Mouse (Mus musculus): ENCODE measurements around the gene Wfdc15a. TPM values are rescaled to one million over a fixed set of nuclear protein-coding genes. Genes with fewer than 3 reads are reported as not detected.

Wfdc15a gene
- polyA plus RNA-seq (2012; rRNA removed): not detected in 2 replicates

DNA sequence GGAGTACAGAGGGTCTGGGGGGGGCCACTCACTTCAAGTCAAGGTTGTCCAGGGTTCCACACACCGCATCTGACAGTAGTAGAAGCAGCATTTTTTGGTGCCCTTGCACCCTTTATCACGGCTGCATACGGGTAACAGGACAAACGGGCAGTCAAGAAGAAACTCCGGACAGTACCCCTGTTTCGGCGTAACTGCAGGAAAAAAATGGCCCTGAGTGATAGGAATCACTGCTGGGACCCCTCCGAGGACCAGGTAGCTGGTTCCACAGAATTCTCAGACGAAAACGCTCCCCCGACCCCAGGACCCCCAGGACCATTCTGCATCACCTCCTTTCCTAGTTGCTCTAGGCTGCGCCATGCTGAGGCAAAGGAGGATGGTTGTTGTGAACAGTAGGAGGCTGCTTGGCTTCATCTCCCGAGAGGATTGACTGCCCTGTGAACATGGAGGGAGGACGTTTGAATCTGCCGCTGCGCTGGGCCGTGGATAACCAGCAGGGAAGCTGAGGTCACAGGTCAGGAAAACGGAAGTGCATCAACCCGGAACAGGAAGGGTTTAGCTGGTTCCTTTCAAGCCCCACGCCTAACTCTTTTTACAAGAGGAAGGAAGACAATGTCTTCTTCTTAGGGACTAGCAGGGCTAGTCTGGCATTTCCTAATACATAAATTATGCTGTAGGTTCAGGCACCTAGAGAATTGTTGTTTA, at the start of gene Wfdc15a:
Wfdc15a (minus strand) TSS at position 505 of the 702 bp plus-strand sequence.

DNA sequence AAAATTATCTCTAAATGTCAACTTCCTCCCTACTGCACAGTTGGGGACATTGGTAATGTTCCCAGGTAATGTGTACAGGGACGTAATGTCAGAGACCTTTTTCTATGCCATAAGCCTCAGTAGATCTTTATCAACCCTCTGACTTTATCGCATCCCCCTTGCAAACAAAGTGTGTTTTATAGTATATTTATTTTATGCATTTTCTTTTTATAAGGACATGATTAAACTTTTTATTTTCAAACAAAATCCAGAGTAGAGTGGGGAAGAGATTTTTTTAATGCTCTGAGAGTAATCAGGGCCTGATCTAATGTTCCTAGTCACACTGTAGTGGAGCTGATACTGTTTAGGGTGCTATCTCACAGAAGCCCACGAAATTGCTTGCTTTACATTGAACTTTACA, 38.4 kb upstream of the Wfdc15a start, which contains the start of gene Svs2:
Svs2 (minus strand) TSS at position 101 of the 400 bp plus-strand sequence.

GRCm38 (mm10) chr2:164221522-164221921, 21.6 kb upstream of the Wfdc15a start, which contains the start of gene Wfdc15b:
Gene Wfdc15b (minus strand): TSS chr2:164221660.

GRCm38 (mm10) chr2:164190576-164190975, 9.4 kb downstream of the Wfdc15a start, which contains the start of gene Wfdc12:
Gene Wfdc12 (minus strand): TSS chr2:164190608.

GRCm38 (mm10) chr2:164182692-164183255, 17.2 kb downstream of the Wfdc15a start, which contains the start of gene Wfdc5:
Gene Wfdc5 (minus strand): TSS chr2:164182742.

GRCm38 (mm10) chr2:164170902-164171301, 29.0 kb downstream of the Wfdc15a start, which contains the start of gene Kcns1:
Gene Kcns1 (minus strand): TSS chr2:164171113.

Other genes starting within 250 kb of the Wfdc15a start
- gene Ywhab, start 205.2 kb downstream of the Wfdc15a start, polyA plus RNA-seq (2012; rRNA removed): 28.4 and 34.4 TPM in 2 replicates
- gene Pabpc1l, start 174.7 kb downstream of the Wfdc15a start, polyA plus RNA-seq (2012; rRNA removed): 0.37 and 0.75 TPM in 2 replicates
- gene Stk4, start 129.8 kb downstream of the Wfdc15a start, polyA plus RNA-seq (2012; rRNA removed): 10.1 and 11.9 TPM in 2 replicates
- 37.4 and 41.4 TPM in 2 replicates for gene Tomm34, start 129.0 kb downstream of the Wfdc15a start, polyA plus RNA-seq (2012; rRNA removed)
- 2.1 and 3.0 TPM in 2 replicates for gene Kcns1, start 29.0 kb downstream of the Wfdc15a start, polyA plus RNA-seq (2012; rRNA removed)
- gene Wfdc5, start 17.4 kb downstream of the Wfdc15a start, polyA plus RNA-seq (2012; rRNA removed): not detected in 2 replicates
- gene Wfdc12, start 9.5 kb downstream of the Wfdc15a start, polyA plus RNA-seq (2012; rRNA removed): not detected in 2 replicates
- gene Wfdc15b, start 21.5 kb upstream of the Wfdc15a start, polyA plus RNA-seq (2012; rRNA removed): not detected in 2 replicates
- gene Svs2, start 38.3 kb upstream of the Wfdc15a start, polyA plus RNA-seq (2012; rRNA removed): not detected in 2 replicates
- gene Svs3b, start 56.5 kb upstream of the Wfdc15a start, polyA plus RNA-seq (2012; rRNA removed): not detected in 2 replicates
- gene Svs4, start 78.3 kb upstream of the Wfdc15a start, polyA plus RNA-seq (2012; rRNA removed): not detected in 2 replicates
- not detected in 2 replicates for gene Svs3a, start 89.1 kb upstream of the Wfdc15a start, polyA plus RNA-seq (2012; rRNA removed)
- gene Svs6, start 116.6 kb upstream of the Wfdc15a start, polyA plus RNA-seq (2012; rRNA removed): not detected in 2 replicates
- gene Svs5, start 132.6 kb upstream of the Wfdc15a start, polyA plus RNA-seq (2012; rRNA removed): not detected in 2 replicates
- gene Slpi, start 189.0 kb upstream of the Wfdc15a start, polyA plus RNA-seq (2012; rRNA removed): 17.9 and 23.1 TPM in 2 replicates
- 0.07 and 18.9 TPM in 2 replicates for gene Rbpjl, start 203.0 kb upstream of the Wfdc15a start, polyA plus RNA-seq (2012; rRNA removed)
- 6.8 and 7.4 TPM in 2 replicates for gene Matn4, start 205.0 kb upstream of the Wfdc15a start, polyA plus RNA-seq (2012; rRNA removed)
- gene Sdc4, start 243.8 kb upstream of the Wfdc15a start, polyA plus RNA-seq (2012; rRNA removed): 107 and 113 TPM in 2 replicates